Mouse (Mus musculus): ENCODE results near the gene Tdrd5. TPM values are rescaled to one million over a fixed set of nuclear protein-coding genes. Genes with fewer than 3 reads are reported as not detected.

Gene Tdrd5
- total and polyA plus RNA-seq, 3 experiments, result not detected

GRCm38 (mm10) chr1:156288556-156289221 is 14.8 kb downstream of the Tdrd5 start:
- in situ Hi-C loops (cut with MboI; ENCODE audit: low pct_ligation_motif_present, low pct_unique_long_range_greater_than_20kb, low sequenced_read_pairs), result no loop called here
- no peak for DNase-seq (ENCODE audit: extremely low read depth)
- TF ChIP-seq JUND (conservative IDR thresholded peaks at IDR 0.05; ENCODE audit: low read depth, low read length), result no peak
- no peak for TF ChIP-seq UBTF (IDR thresholded peaks at IDR 0.05; ENCODE audit: low read depth, low read length)
- no peak for TF ChIP-seq BHLHE40 (IDR thresholded peaks at IDR 0.05; ENCODE audit: low read depth, low read length)
- no peak for TF ChIP-seq GABPA (IDR thresholded peaks at IDR 0.05; ENCODE audit: insufficient replicate concordance, low read depth, low read length)
- no peak for TF ChIP-seq ZMIZ1 (IDR thresholded peaks at IDR 0.05; ENCODE audit: low read depth, low read length)
- TF ChIP-seq NELFE (IDR thresholded peaks at IDR 0.05; ENCODE audit: low read depth, low read length), result no peak
- TF ChIP-seq MAX (IDR thresholded peaks at IDR 0.05; ENCODE audit: low read length), result no peak
- TF ChIP-seq MAFK (IDR thresholded peaks at IDR 0.05; ENCODE audit: insufficient replicate concordance, low read length), result no peak
- TF ChIP-seq CHD2 (IDR thresholded peaks at IDR 0.05; ENCODE audit: low read length), result no peak
- TF ChIP-seq MYC (IDR thresholded peaks at IDR 0.05; ENCODE audit: low read depth, low read length), result no peak
- no peak for TF ChIP-seq EP300 (IDR thresholded peaks at IDR 0.05; ENCODE audit: low read length)
- no peak for TF ChIP-seq CHD1 (IDR thresholded peaks at IDR 0.05; ENCODE audit: low read depth, low read length)
- no peak for TF ChIP-seq MXI1 (IDR thresholded peaks at IDR 0.05; ENCODE audit: low read depth, low read length)
- no peak for TF ChIP-seq ELF1 (IDR thresholded peaks at IDR 0.05; ENCODE audit: low read depth, low read length)
- no peak for TF ChIP-seq SMC3 (IDR thresholded peaks at IDR 0.05; ENCODE audit: low read depth, low read length)

GRCm38 (mm10) chr1:156285541-156285896 is 17.9 kb downstream of the Tdrd5 start:
- no peak for DNase-seq (ENCODE audit: extremely low read depth)
- Histone ChIP-seq H3K27ac (ENCODE audit: insufficient read depth, low read depth) (no peak overlapping the region), H3K27me3 (replicated peaks) (no peaks in the 10 kb centered on the region), H3K4me1 (ENCODE audit: control insufficient read depth in 1 of 2, insufficient read depth in 2 of 2) (no peaks in the 10 kb centered on the region), H3K79me2 (replicated peaks; ENCODE audit: control insufficient read depth, extremely low read depth, insufficient read depth, poor library complexity, severe bottlenecking) (no peaks in the 10 kb centered on the region), H3K9me3 (replicated peaks; ENCODE audit: low read length) (no peaks in the 10 kb centered on the region), H3K9ac (ENCODE audit: insufficient read depth, low read depth) (no peak overlapping the region), H3K36me3 (replicated peaks in 1 of 2; ENCODE audit: control insufficient read depth in 1 of 2, insufficient read depth in 1 of 2, low read length in 1 of 2) (no peaks in the 10 kb centered on the region), H3K4me3 (replicated peaks in 1 of 3; ENCODE audit: low read depth in 2 of 3, low read length in 2 of 3, poor library complexity in 1 of 3) (no peak overlapping the region), H3K4me2 (ENCODE audit: insufficient read depth, low read depth, poor library complexity, severe bottlenecking) (no peak overlapping the region)
- TF ChIP-seq POLR2A (IDR thresholded peaks at IDR 0.05; ENCODE audit: low read depth, low read length) (no peak), ZNF384 (IDR thresholded peaks at IDR 0.05; ENCODE audit: low read depth, low read length) (no peak), ELF1 (IDR thresholded peaks at IDR 0.05; ENCODE audit: low read depth, low read length) (no peak), MAFK (IDR thresholded peaks at IDR 0.05; ENCODE audit: insufficient replicate concordance, low read length) (no peak), POLR2AphosphoS2 (IDR thresholded peaks at IDR 0.05; ENCODE audit: low read depth, low read length) (no peak), NELFE (IDR thresholded peaks at IDR 0.05; ENCODE audit: low read depth, low read length) (no peak), TBP (conservative IDR thresholded peaks at IDR 0.05; ENCODE audit: low read depth, low read length) (no peak), USF1 (IDR thresholded peaks at IDR 0.05; ENCODE audit: low read depth, low read length) (no peak), MAX (IDR thresholded peaks at IDR 0.05; ENCODE audit: low read length) (no peak), ZKSCAN1 (IDR thresholded peaks at IDR 0.05; ENCODE audit: borderline replicate concordance, low read depth, low read length) (no peak), RCOR1 (conservative IDR thresholded peaks at IDR 0.05; ENCODE audit: low read depth, low read length) (no peak), IRF4 (IDR thresholded peaks at IDR 0.05; ENCODE audit: low read depth, low read length) (no peak), CHD1 (IDR thresholded peaks at IDR 0.05; ENCODE audit: low read depth, low read length) (no peak), CHD2 (IDR thresholded peaks at IDR 0.05; ENCODE audit: low read length) (no peak), UBTF (IDR thresholded peaks at IDR 0.05; ENCODE audit: low read depth, low read length) (no peak), ZMIZ1 (IDR thresholded peaks at IDR 0.05; ENCODE audit: low read depth, low read length) (no peak), GABPA (IDR thresholded peaks at IDR 0.05; ENCODE audit: insufficient replicate concordance, low read depth, low read length) (no peak), CTCF (conservative IDR thresholded peaks at IDR 0.05 in 1 of 2, IDR thresholded peaks at IDR 0.05 in 1 of 2; ENCODE audit: low read depth in 2 of 2, low read length in 2 of 2) (no peak), E2F4 (IDR thresholded peaks at IDR 0.05; ENCODE audit: insufficient replicate concordance, low read depth, low read length) (no peak)
- dilution Hi-C loops (cut with MboI; ENCODE audit: extremely low pct_ligation_motif_present, extremely low pct_unique_long_range_greater_than_20kb, low sequenced_read_pairs), result no loop called here
- in situ Hi-C loops (cut with MboI; ENCODE audit: low pct_ligation_motif_present, low pct_unique_long_range_greater_than_20kb, low sequenced_read_pairs), result no loop called here

More at GRCm38 (mm10) chr1:156288556-156289221, 14.8 kb downstream of the Tdrd5 start:
- no peak overlapping the region for H3K4me3 ChIP-seq (replicated peaks in 1 of 3; ENCODE audit: low read depth in 2 of 3, low read length in 2 of 3, poor library complexity in 1 of 3)
- no peaks in the 10 kb centered on the region for H3K36me3 ChIP-seq (replicated peaks in 1 of 2; ENCODE audit: control insufficient read depth in 1 of 2, insufficient read depth in 1 of 2, low read length in 1 of 2)
- no peaks in the 10 kb centered on the region for H3K4me1 ChIP-seq (ENCODE audit: control insufficient read depth in 1 of 2, insufficient read depth in 2 of 2)
- no peaks in the 10 kb centered on the region for H3K27me3 ChIP-seq (replicated peaks)
- no peak overlapping the region for H3K9ac ChIP-seq (ENCODE audit: insufficient read depth, low read depth)
- no peak overlapping the region for H3K27ac ChIP-seq (ENCODE audit: insufficient read depth, low read depth)
- H3K79me2 ChIP-seq (replicated peaks; ENCODE audit: control insufficient read depth, extremely low read depth, insufficient read depth, poor library complexity, severe bottlenecking), result no peaks in the 10 kb centered on the region
- H3K9me3 ChIP-seq (replicated peaks; ENCODE audit: low read length), result no peaks in the 10 kb centered on the region
- H3K4me2 ChIP-seq (ENCODE audit: insufficient read depth, low read depth, poor library complexity, severe bottlenecking), result no peak overlapping the region
- dilution Hi-C loops (cut with MboI; ENCODE audit: extremely low pct_ligation_motif_present, extremely low pct_unique_long_range_greater_than_20kb, low sequenced_read_pairs), result no loop called here

Data from CH12.LX (cell line).